Mouse (Mus musculus) kidney, embryonic 16.5 days (tissue): Measurements from ENCODE around the gene Jph4. TPM values are rescaled to one million over a fixed set of nuclear protein-coding genes. Genes with fewer than 3 reads are reported as not detected.

Source experiments
- ATAC-seq: fragments of 200-750 bp; cut with Nextera tagmentation; 2 replicates; pipeline ENCODE4 v1.8.0; 2017; ENCODE audit warnings: moderate TSS enrichment; ENCODE audit not compliant: low FRiP score, low TSS enrichment
- H3K27ac ChIP-seq: fragments of 300-500 bp; sonication (generic); 2 replicates; pipeline ENCODE4 v1.5.1; 2014; ENCODE audit warnings: low read length
- H3K27me3 ChIP-seq: fragments of 300-500 bp; sonication (generic); 2 replicates; pipeline ENCODE4 v1.6.1; 2014; ENCODE audit warnings: low read length, control low read depth, mixed read lengths; ENCODE audit not compliant: insufficient read depth
- H3K36me3 ChIP-seq: fragments of 300-500 bp; sonication (generic); 2 replicates; pipeline ENCODE4 v1.6.1; 2014; ENCODE audit warnings: low read length, control low read depth, mixed read lengths; ENCODE audit not compliant: insufficient read depth
- H3K4me1 ChIP-seq: fragments of 300-500 bp; sonication (generic); 2 replicates; pipeline ENCODE4 v1.6.1; 2014; ENCODE audit warnings: low read length, control low read depth, mixed read lengths; ENCODE audit not compliant: insufficient read depth
- H3K4me2 ChIP-seq: fragments of 300-500 bp; sonication (generic); replicated peaks from 2 replicates; pipeline ENCODE4 v1.6.1; 2014; ENCODE audit warnings: low read depth, low read length
- H3K4me3 ChIP-seq: fragments of 300-500 bp; sonication (generic); 2 replicates; pipeline ENCODE4 v1.5.1; 2014; ENCODE audit warnings: mild to moderate bottlenecking, low read length
- H3K9ac ChIP-seq: fragments of 300-500 bp; sonication (generic); replicated peaks from 2 replicates; pipeline ENCODE4 v1.6.1; 2014; ENCODE audit warnings: low read length
- H3K9me3 ChIP-seq: fragments of 300-500 bp; sonication (generic); 2 replicates; pipeline ENCODE4 v1.6.1; 2016; ENCODE audit warnings: low read length, control low read depth
- WGBS: fragments of 180-500 bp; shearing (Covaris S2); extraction: QIAGEN DNeasy Blood & Tissue Kit; methylation state at CpG from one replicate; pipeline ENCODE4 v1.1.7; 2014; 5-methylcytosine and 5-hydroxymethylcytosine counted together
- polyA plus RNA-seq: library from polyadenylated mRNA; unstranded; fragments of >200 nt; fragmentation: Nextera tagmentation; extraction: Ambion mirVana; gene quantifications from 2 replicates; pipeline ENCODE4 v1.2.1, GENCODE M21; 2015

Jph4 gene
- polyA plus RNA-seq, 1 experiment from 2014 or later, result 0.45 TPM

- WGBS, result 7% methylated on average over 21 of the region's 21 CpGs
- no peaks in the 10 kb centered on the region for H3K36me3 ChIP-seq
- H3K27ac ChIP-seq, result no peak overlapping the region
- no peak for ATAC-seq
- peak overlapping the region; percentile 28 for H3K4me2 ChIP-seq
- no peaks in the 10 kb centered on the region for H3K9me3 ChIP-seq
- H3K4me3 ChIP-seq, result no peak overlapping the region
- H3K27me3 ChIP-seq, result peaks cover 41% of the 10 kb centered on the region
- no peak overlapping the region for H3K9ac ChIP-seq
- H3K4me1 ChIP-seq, result peaks cover 22% of the 10 kb centered on the region
These were observed 7.5 kb downstream of the Jph4 start for GRCm38 (mm10) chr14:55109048-55109873.

- Histone ChIP-seq H3K4me2 (no peak overlapping the region), H3K4me3 (no peak overlapping the region), H3K9me3 (no peaks in the 10 kb centered on the region), H3K4me1 (peaks cover 19% of the 10 kb centered on the region), H3K27ac (no peak overlapping the region), H3K9ac (no peak overlapping the region), H3K27me3 (peaks cover 31% of the 10 kb centered on the region), H3K36me3 (0 out of 2 replicates have a peak, but pooled peaks cover 2% of the 10 kb centered on the region)
- WGBS, result 44% methylated on average over 9 of the region's 9 CpGs
- no peak for ATAC-seq
These were observed 8.4 kb downstream of the Jph4 start for GRCm38 (mm10) chr14:55108202-55108870.

GRCm38 (mm10) chr14:55106990-55107389 is 9.7 kb downstream of the Jph4 start:
- no peak overlapping the region for H3K9ac ChIP-seq
- H3K27me3 ChIP-seq, result peaks cover 23% of the 10 kb centered on the region
- no peak overlapping the region for H3K27ac ChIP-seq
- H3K36me3 ChIP-seq, result 0 out of 2 replicates have a peak, but pooled peaks cover 2% of the 10 kb centered on the region
- WGBS, result 75% methylated on average over 8 of the region's 8 CpGs
- ATAC-seq, result no peak
- H3K4me1 ChIP-seq, result peaks cover 19% of the 10 kb centered on the region
- H3K4me2 ChIP-seq, result no peak overlapping the region
- H3K4me3 ChIP-seq, result no peak overlapping the region
- no peaks in the 10 kb centered on the region for H3K9me3 ChIP-seq

- peak within 1 kb of the TSS; percentile 56 for H3K4me3 ChIP-seq
- H3K27ac ChIP-seq, result peak within 1 kb of the TSS; percentile 71
- peaks cover 18% of the 10 kb centered on the region for H3K27me3 ChIP-seq
- H3K36me3 ChIP-seq, result peaks cover 3% of the 10 kb centered on the region; the same call in 1 of the 2 replicates
- under 1% methylated on average over 39 of the region's 39 CpGs for WGBS
- H3K9ac ChIP-seq, result peak within 1 kb of the TSS; percentile 74
- peak; percentile 68 for ATAC-seq
- H3K4me1 ChIP-seq, result peaks cover 19% of the 10 kb centered on the region
- H3K4me2 ChIP-seq, result peak within 1 kb of the TSS; percentile 94
- H3K9me3 ChIP-seq, result no peaks in the 10 kb centered on the region
These were observed 10.6 kb downstream of the Jph4 start, which contains the start of gene Ap1g2 for GRCm38 (mm10) chr14:55105836-55106809. TSS of gene Ap1g2 (minus strand) at chr14:55106593.

- H3K9me3 ChIP-seq, result no peaks in the 10 kb centered on the region
- H3K27me3 ChIP-seq, result peaks cover 16% of the 10 kb centered on the region
- peak; percentile 29 for ATAC-seq
These were observed 11.3 kb downstream of the Jph4 start for GRCm38 (mm10) chr14:55105386-55105785.

GRCm38 (mm10) chr14:55104365-55104764 is 12.4 kb downstream of the Jph4 start:
- no peak for ATAC-seq
- WGBS, result 84% methylated on average over 18 of the region's 18 CpGs
- Histone ChIP-seq H3K9ac (no peak overlapping the region), H3K4me1 (peaks cover 17% of the 10 kb centered on the region), H3K9me3 (no peaks in the 10 kb centered on the region), H3K4me3 (no peak overlapping the region), H3K36me3 (peaks cover 9% of the 10 kb centered on the region; the same call in 1 of the 2 replicates), H3K4me2 (no peak overlapping the region), H3K27ac (peak overlapping the region; percentile 49; the same call in 1 of the 2 replicates), H3K27me3 (peaks cover 6% of the 10 kb centered on the region; the same call in 1 of the 2 replicates)

More at GRCm38 (mm10) chr14:55105386-55105785, 11.3 kb downstream of the Jph4 start:
- H3K4me1 ChIP-seq, result peaks cover 19% of the 10 kb centered on the region
- whole genome bisulfite sequencing, result 5% methylated on average over 7 of the region's 7 CpGs
- H3K9ac ChIP-seq, result peak overlapping the region; percentile 18
- H3K4me2 ChIP-seq, result peak overlapping the region; percentile 94
- H3K4me3 ChIP-seq, result peak overlapping the region; percentile 56
- H3K27ac ChIP-seq, result peak overlapping the region; percentile 71
- peaks cover 6% of the 10 kb centered on the region; the same call in 1 of the 2 replicates for H3K36me3 ChIP-seq

- H3K9ac ChIP-seq, result no peak overlapping the region
- H3K4me2 ChIP-seq, result no peak overlapping the region
- peaks cover 12% of the 10 kb centered on the region for H3K4me1 ChIP-seq
- no peak for ATAC-seq
- H3K27me3 ChIP-seq, result 0 out of 2 replicates have a peak, but pooled peaks cover 2% of the 10 kb centered on the region
- H3K27ac ChIP-seq, result no peak overlapping the region
- H3K36me3 ChIP-seq, result peaks cover 13% of the 10 kb centered on the region; the same call in 1 of the 2 replicates
- no peaks in the 10 kb centered on the region for H3K9me3 ChIP-seq
- 77% methylated on average over 15 of the region's 15 CpGs for WGBS
- no peak overlapping the region for H3K4me3 ChIP-seq
These were observed 14.4 kb downstream of the Jph4 start for GRCm38 (mm10) chr14:55102253-55102785.

GRCm38 (mm10) chr14:55101592-55101991 is 15.1 kb downstream of the Jph4 start:
- no peak overlapping the region for H3K27ac ChIP-seq
- no peaks in the 10 kb centered on the region for H3K27me3 ChIP-seq
- 53% methylated on average over 4 of the region's 4 CpGs for WGBS
- no peak overlapping the region for H3K4me2 ChIP-seq
- H3K36me3 ChIP-seq, result peaks cover 13% of the 10 kb centered on the region; the same call in 1 of the 2 replicates
- H3K9ac ChIP-seq, result no peak overlapping the region
- ATAC-seq, result no peak
- no peaks in the 10 kb centered on the region for H3K9me3 ChIP-seq
- H3K4me1 ChIP-seq, result peaks cover 19% of the 10 kb centered on the region
- H3K4me3 ChIP-seq, result no peak overlapping the region

GRCm38 (mm10) chr14:55098067-55098466 is 18.7 kb downstream of the Jph4 start:
- no peaks in the 10 kb centered on the region for H3K9me3 ChIP-seq
- H3K4me1 ChIP-seq, result peaks cover 20% of the 10 kb centered on the region
- peaks cover 11% of the 10 kb centered on the region; the same call in 1 of the 2 replicates for H3K36me3 ChIP-seq
- H3K27ac ChIP-seq, result peak overlapping the region; percentile 39; the same call in 1 of the 2 replicates
- no peak overlapping the region for H3K4me3 ChIP-seq
- ATAC-seq, result peak; percentile 13; the same call in 1 of the 2 replicates
- WGBS, result 39% methylated on average over 4 of the region's 4 CpGs
- no peak overlapping the region for H3K9ac ChIP-seq
- no peaks in the 10 kb centered on the region for H3K27me3 ChIP-seq
- no peak overlapping the region for H3K4me2 ChIP-seq
